Mouse (Mus musculus): Measurements from ENCODE around the gene Ly6g5c. TPM values are rescaled to one million over a fixed set of nuclear protein-coding genes. Genes with fewer than 3 reads are reported as not detected.

The Ly6g5c gene
- total and polyA plus RNA-seq, 2 experiments from 2014 or later = 0.25 TPM; not detected in 1

- WGBS = 69% methylated on average over 17 of the region's 17 CpGs
- peaks cover 10% of the 10 kb centered on the region for H3K4me1 ChIP-seq (ENCODE audit: control insufficient read depth, insufficient read depth)
- peaks cover 44% of the 10 kb centered on the region for H3K27me3 ChIP-seq (ENCODE audit: control insufficient read depth, insufficient read depth, low read length)
- H3K4me3 ChIP-seq (ENCODE audit: low read depth, low read length) = no peak overlapping the region
- H3K27ac ChIP-seq (ENCODE audit: low read depth) = no peak overlapping the region
- DNase-seq (ENCODE audit: low spot score) (no peak), ATAC-seq (ENCODE audit: insufficient read depth, low read depth) (no peak)
- H3K36me3 ChIP-seq (replicated peaks; ENCODE audit: control insufficient read depth, insufficient read depth, low read length) = no peaks in the 10 kb centered on the region
- H3K9ac ChIP-seq (replicated peaks; ENCODE audit: low read depth, low read length) = no peak overlapping the region
- H3K9me3 ChIP-seq (replicated peaks; ENCODE audit: control insufficient read depth, low read length) = no peaks in the 10 kb centered on the region
- no peak overlapping the region for H3K4me2 ChIP-seq (ENCODE audit: low read depth, low read length)
- TF ChIP-seq CTCF (IDR thresholded peaks at IDR 0.05; ENCODE audit: low read depth) (no peak), EP300 (IDR thresholded peaks at IDR 0.05; ENCODE audit: low read depth) (no peak)
These were observed 39.7 kb upstream of the Ly6g5c start for GRCm38 (mm10) chr17:35068213-35068914.

- no peak for ATAC-seq (ENCODE audit: insufficient read depth, low read depth)
- Histone ChIP-seq H3K9ac (replicated peaks; ENCODE audit: low read depth, low read length) (no peak overlapping the region), H3K9me3 (replicated peaks; ENCODE audit: control insufficient read depth, low read length) (no peaks in the 10 kb centered on the region), H3K27me3 (ENCODE audit: control insufficient read depth, insufficient read depth, low read length) (peaks cover 24% of the 10 kb centered on the region), H3K4me1 (ENCODE audit: control insufficient read depth, insufficient read depth) (peaks cover under 1% of the 10 kb centered on the region; the same call in 1 of the 2 replicates), H3K27ac (ENCODE audit: low read depth) (peak overlapping the region; percentile 2; the same call in 1 of the 2 replicates), H3K4me2 (ENCODE audit: low read depth, low read length) (no peak overlapping the region), H3K36me3 (replicated peaks; ENCODE audit: control insufficient read depth, insufficient read depth, low read length) (no peaks in the 10 kb centered on the region), H3K4me3 (ENCODE audit: low read depth, low read length) (no peak overlapping the region)
- 33% methylated on average over 6 of the region's 6 CpGs for WGBS
- DNase-seq (ENCODE audit: low spot score) = no peak
- TF ChIP-seq EP300 (IDR thresholded peaks at IDR 0.05; ENCODE audit: low read depth) (no peak), CTCF (IDR thresholded peaks at IDR 0.05; ENCODE audit: low read depth) (no peak)
These were observed 37.4 kb upstream of the Ly6g5c start for GRCm38 (mm10) chr17:35070556-35071229.

GRCm38 (mm10) chr17:35071454-35071853, 36.6 kb upstream of the Ly6g5c start:
- no peak for DNase-seq (ENCODE audit: low spot score)
- no peak overlapping the region for H3K4me3 ChIP-seq (ENCODE audit: low read depth, low read length)
- peaks cover 17% of the 10 kb centered on the region for H3K27me3 ChIP-seq (ENCODE audit: control insufficient read depth, insufficient read depth, low read length)
- 79% methylated on average over 9 of the region's 9 CpGs for WGBS
- H3K27ac ChIP-seq (ENCODE audit: low read depth) = no peak overlapping the region
- H3K36me3 ChIP-seq (replicated peaks; ENCODE audit: control insufficient read depth, insufficient read depth, low read length) = no peaks in the 10 kb centered on the region
- ATAC-seq (ENCODE audit: insufficient read depth, low read depth) = no peak
- H3K4me1 ChIP-seq (ENCODE audit: control insufficient read depth, insufficient read depth) = no peaks in the 10 kb centered on the region
- no peak overlapping the region for H3K9ac ChIP-seq (replicated peaks; ENCODE audit: low read depth, low read length)
- no peaks in the 10 kb centered on the region for H3K9me3 ChIP-seq (replicated peaks; ENCODE audit: control insufficient read depth, low read length)
- no peak overlapping the region for H3K4me2 ChIP-seq (ENCODE audit: low read depth, low read length)
- no peak for TF ChIP-seq EP300 (IDR thresholded peaks at IDR 0.05; ENCODE audit: low read depth)
- no peak for TF ChIP-seq CTCF (IDR thresholded peaks at IDR 0.05; ENCODE audit: low read depth)

GRCm38 (mm10) chr17:35074097-35074496, 34.0 kb upstream of the Ly6g5c start:
- no peaks in the 10 kb centered on the region; the same call in none of the 2 replicates for H3K27me3 ChIP-seq (ENCODE audit: control insufficient read depth, insufficient read depth, low read length)
- DNase-seq (ENCODE audit: low spot score) = no peak
- 48% methylated on average over 17 of the region's 17 CpGs for WGBS
- no peak overlapping the region for H3K4me2 ChIP-seq (ENCODE audit: low read depth, low read length)
- ATAC-seq (ENCODE audit: insufficient read depth, low read depth) = no peak
- no peaks in the 10 kb centered on the region for H3K36me3 ChIP-seq (replicated peaks; ENCODE audit: control insufficient read depth, insufficient read depth, low read length)
- H3K27ac ChIP-seq (ENCODE audit: low read depth) = no peak overlapping the region
- peaks cover 9% of the 10 kb centered on the region; the same call in 1 of the 2 replicates for H3K4me1 ChIP-seq (ENCODE audit: control insufficient read depth, insufficient read depth)
- H3K9me3 ChIP-seq (replicated peaks; ENCODE audit: control insufficient read depth, low read length) = no peaks in the 10 kb centered on the region
- no peak overlapping the region for H3K4me3 ChIP-seq (ENCODE audit: low read depth, low read length)
- no peak overlapping the region for H3K9ac ChIP-seq (replicated peaks; ENCODE audit: low read depth, low read length)
- TF ChIP-seq EP300 (IDR thresholded peaks at IDR 0.05; ENCODE audit: low read depth) (no peak), CTCF (IDR thresholded peaks at IDR 0.05; ENCODE audit: low read depth) (no peak)

GRCm38 (mm10) chr17:35076507-35077176, 31.4 kb upstream of the Ly6g5c start, which contains the start of gene Ly6g6e:
Gene Ly6g6e, plus strand, starts transcription at chr17:35076902.
- Histone ChIP-seq H3K9me3 (replicated peaks; ENCODE audit: control insufficient read depth, low read length) (no peaks in the 10 kb centered on the region), H3K4me3 (ENCODE audit: low read depth, low read length) (peak within 1 kb of the TSS; percentile 36), H3K27ac (ENCODE audit: low read depth) (no peak within 1 kb of the TSS), H3K36me3 (replicated peaks; ENCODE audit: control insufficient read depth, insufficient read depth, low read length) (no peaks in the 10 kb centered on the region), H3K4me2 (ENCODE audit: low read depth, low read length) (peak within 1 kb of the TSS; percentile 58), H3K27me3 (ENCODE audit: control insufficient read depth, insufficient read depth, low read length) (no peaks in the 10 kb centered on the region; the same call in 1 of the 2 replicates), H3K9ac (replicated peaks; ENCODE audit: low read depth, low read length) (peak within 1 kb of the TSS; percentile 51), H3K4me1 (ENCODE audit: control insufficient read depth, insufficient read depth) (peaks cover 15% of the 10 kb centered on the region; the same call in 1 of the 2 replicates)
- DNase-seq (ENCODE audit: low spot score) (no peak), ATAC-seq (ENCODE audit: insufficient read depth, low read depth) (no peak)
- TF ChIP-seq CTCF (IDR thresholded peaks at IDR 0.05; ENCODE audit: low read depth) = no peak
- TF ChIP-seq EP300 (IDR thresholded peaks at IDR 0.05; ENCODE audit: low read depth) = no peak
- WGBS = 50% methylated on average over 10 of the region's 10 CpGs

Measured in heart, postnatal 0 days (tissue).